Mouse (Mus musculus) spleen, adult 2 months (tissue): ENCODE data around the gene Dbndd2.

Experiments
- CTCF ChIP-seq: fragments of 200-500 bp; IDR thresholded peaks from 2 replicates; pipeline ENCODE4 v1.5.1; 2011; ENCODE audit warnings: mild to moderate bottlenecking, inconsistent platforms; ENCODE audit not compliant: insufficient read depth, insufficient read length, insufficient replicate concordance; ENCODE audit errors: extremely low read depth
- POLR2A ChIP-seq: fragments of 200-500 bp; IDR thresholded peaks from 2 replicates; pipeline ENCODE4 v1.6.1; 2011; ENCODE audit warnings: low read depth, low read length, inconsistent platforms

- TF ChIP-seq POLR2A (no peak), CTCF (no peak)
These were observed 13.4 kb downstream of the Dbndd2 start for GRCm38 (mm10) chr2:164499317-164499716.
